Mouse (Mus musculus) hindbrain, embryonic 15.5 days (tissue): Measurements from ENCODE around the gene Herpud1. TPM values are rescaled to one million over a fixed set of nuclear protein-coding genes. Genes with fewer than 3 reads are reported as not detected.
A peak's percentile ranks its signal among the peaks of the same experiment; 100 is the strongest.

ENCODE experiments used
- ATAC-seq: fragments of 200-750 bp; cut with Nextera tagmentation; 2 replicates; pipeline ENCODE4 v1.8.0; 2017; ENCODE audit warnings: low read depth, moderate number of reproducible peaks, moderate TSS enrichment; ENCODE audit not compliant: low FRiP score
- H3K27ac ChIP-seq: fragments of 300-500 bp; sonication (generic); replicated peaks from 2 replicates; pipeline ENCODE4 v1.5.1; 2015; ENCODE audit warnings: mild to moderate bottlenecking, inconsistent platforms
- H3K27me3 ChIP-seq: fragments of 300-500 bp; sonication (generic); 2 replicates; pipeline ENCODE4 v1.6.1; 2015; ENCODE audit warnings: control low read depth, inconsistent platforms
- H3K36me3 ChIP-seq: fragments of 300-500 bp; sonication (generic); 2 replicates; pipeline ENCODE4 v1.6.1; 2015; ENCODE audit warnings: control low read depth, inconsistent platforms
- H3K4me1 ChIP-seq: fragments of 300-500 bp; sonication (generic); replicated peaks from 2 replicates; pipeline ENCODE4 v1.6.1; 2015; ENCODE audit warnings: control low read depth, inconsistent platforms
- H3K4me2 ChIP-seq: fragments of 300-500 bp; sonication (generic); 2 replicates; pipeline ENCODE4 v1.6.1; 2015; ENCODE audit warnings: moderate library complexity, mild to moderate bottlenecking, inconsistent platforms
- H3K4me3 ChIP-seq: fragments of 300-500 bp; sonication (generic); 2 replicates; pipeline ENCODE4 v1.5.1; 2015; ENCODE audit warnings: mild to moderate bottlenecking, inconsistent platforms
- H3K9ac ChIP-seq: fragments of 300-500 bp; sonication (generic); 2 replicates; pipeline ENCODE4 v1.6.1; 2015; ENCODE audit warnings: inconsistent platforms
- H3K9me3 ChIP-seq: fragments of 300-500 bp; sonication (generic); 2 replicates; pipeline ENCODE4 v1.6.1; 2016; ENCODE audit warnings: control low read depth, inconsistent platforms
- WGBS: fragments of 180-500 bp; shearing (Covaris S2); methylation state at CpG from one replicate; pipeline ENCODE4 v1.1.7; 2015; 5-methylcytosine and 5-hydroxymethylcytosine counted together
- polyA plus RNA-seq: library from polyadenylated mRNA; unstranded; fragments of >200 nt; fragmentation: Nextera tagmentation; extraction: Ambion mirVana; gene quantifications from 2 replicates; pipeline ENCODE4 v1.2.1, GENCODE M21; 2015

Herpud1 gene
- polyA plus RNA-seq, 1 experiment from 2014 or later, result 72.2 TPM

DNA sequence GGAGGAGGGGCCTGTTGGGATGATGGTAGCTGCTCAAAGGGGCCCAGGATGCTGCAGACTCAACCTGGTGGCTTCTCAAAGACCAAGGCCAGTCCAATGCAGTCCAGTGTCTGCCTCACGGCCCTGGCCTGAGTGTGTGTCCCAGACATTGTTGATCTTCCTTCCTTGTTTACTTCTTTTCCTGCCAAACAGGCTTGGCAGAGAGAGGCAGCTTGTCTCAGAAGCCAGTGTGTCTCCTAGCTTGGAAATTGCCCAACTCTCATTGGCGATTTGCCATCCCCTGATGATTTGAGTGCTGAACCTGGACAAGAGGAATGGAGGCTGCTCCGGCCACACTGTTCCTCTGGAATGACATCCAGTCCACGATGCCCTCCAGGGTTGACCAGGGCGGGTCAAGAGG, 27.7 kb upstream of the Herpud1 start:
- WGBS, result 63% methylated on average over 5 of the region's 5 CpGs
- Histone ChIP-seq H3K9ac (no peak overlapping the region), H3K9me3 (no peaks in the 10 kb centered on the region), H3K4me2 (no peak overlapping the region), H3K27ac (no peak overlapping the region), H3K27me3 (no peaks in the 10 kb centered on the region), H3K4me1 (0 out of 2 replicates have a peak, but pooled peaks cover 3% of the 10 kb centered on the region), H3K4me3 (no peak overlapping the region), H3K36me3 (no peaks in the 10 kb centered on the region)
- 0 out of 2 replicates have a peak, but pooled peaks have one; percentile 42 for ATAC-seq

DNA sequence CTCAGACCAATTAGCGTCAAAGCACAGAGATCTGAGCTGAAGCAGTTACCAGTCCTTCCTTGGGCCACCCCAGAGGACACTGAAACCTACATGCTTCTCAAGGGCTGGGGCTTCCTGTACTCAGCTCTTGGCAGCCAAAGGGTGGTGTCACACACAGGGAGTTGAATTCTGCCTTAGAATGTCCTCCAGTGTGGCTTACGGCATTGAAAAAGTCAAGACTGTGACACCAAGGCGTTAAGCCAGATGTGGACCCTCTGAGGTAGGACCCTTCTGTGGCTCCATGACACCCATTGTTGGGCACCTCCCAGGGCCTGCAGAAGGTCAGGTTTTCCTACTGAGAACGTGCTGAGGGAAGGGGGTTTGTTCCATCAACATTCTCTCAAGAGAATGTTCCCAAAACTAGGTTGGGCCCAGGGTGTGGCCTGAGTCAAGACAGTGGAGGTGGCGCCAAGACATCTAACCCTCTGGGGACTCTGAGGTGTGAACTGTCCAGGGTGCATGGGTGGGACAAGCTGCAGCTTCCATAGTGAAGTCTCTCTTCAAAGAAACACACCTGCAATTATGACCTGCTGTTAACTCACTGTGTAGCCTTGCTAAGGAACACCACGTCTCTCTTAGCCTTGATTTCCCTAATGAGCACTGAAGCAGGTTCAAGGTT, 24.3 kb upstream of the Herpud1 start:
- Histone ChIP-seq H3K9me3 (no peaks in the 10 kb centered on the region), H3K27ac (no peak overlapping the region), H3K4me2 (no peak overlapping the region), H3K36me3 (no peaks in the 10 kb centered on the region), H3K9ac (no peak overlapping the region), H3K4me3 (no peak overlapping the region), H3K4me1 (0 out of 2 replicates have a peak, but pooled peaks cover 3% of the 10 kb centered on the region), H3K27me3 (no peaks in the 10 kb centered on the region)
- no peak for ATAC-seq
- 84% methylated on average over 6 of the region's 6 CpGs for WGBS

DNA sequence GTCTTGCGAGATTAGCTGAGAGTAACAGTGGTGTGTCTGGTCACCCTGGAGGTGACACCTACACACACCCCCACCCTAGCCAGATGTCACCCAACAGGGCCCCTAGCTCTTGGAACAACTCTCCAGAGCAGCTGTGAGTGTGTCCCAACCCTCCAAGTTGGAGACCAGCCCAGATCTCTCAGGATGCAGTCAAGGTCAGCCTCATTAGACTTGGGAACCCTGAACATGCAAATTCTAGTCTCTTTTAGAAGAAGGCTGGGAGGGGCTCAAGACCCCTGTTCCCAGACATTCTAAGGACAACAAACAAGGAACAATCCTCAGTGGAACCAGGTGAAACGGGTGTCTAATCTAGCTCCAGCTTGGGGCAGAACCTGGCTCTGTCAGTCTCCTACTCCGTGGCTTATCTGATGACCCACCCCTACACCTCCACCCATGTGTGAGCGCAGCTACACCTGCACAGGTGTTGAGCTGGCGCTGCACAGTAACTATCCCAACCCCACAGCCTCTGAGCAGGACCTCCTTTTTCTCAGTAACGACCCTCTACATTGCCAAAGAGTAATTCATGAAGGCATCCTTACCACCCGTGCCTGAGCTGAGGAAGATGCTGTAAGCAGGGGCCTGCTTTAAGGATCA, 23.5 kb upstream of the Herpud1 start:
- Histone ChIP-seq H3K27me3 (no peaks in the 10 kb centered on the region), H3K4me2 (no peak overlapping the region), H3K4me1 (0 out of 2 replicates have a peak, but pooled peaks cover 3% of the 10 kb centered on the region), H3K9ac (no peak overlapping the region), H3K27ac (no peak overlapping the region), H3K4me3 (no peak overlapping the region), H3K36me3 (no peaks in the 10 kb centered on the region), H3K9me3 (no peaks in the 10 kb centered on the region)
- no peak for ATAC-seq
- 82% methylated on average over 7 of the region's 7 CpGs for WGBS

GRCm38 (mm10) chr8:94363288-94363688, 22.9 kb upstream of the Herpud1 start:
- no peaks in the 10 kb centered on the region for H3K36me3 ChIP-seq
- ATAC-seq, result no peak
- no peak overlapping the region for H3K4me3 ChIP-seq
- H3K27me3 ChIP-seq, result no peaks in the 10 kb centered on the region
- WGBS, result 57% methylated on average over 4 of the region's 4 CpGs
- H3K4me1 ChIP-seq, result 0 out of 2 replicates have a peak, but pooled peaks cover 3% of the 10 kb centered on the region
- H3K4me2 ChIP-seq, result no peak overlapping the region
- H3K27ac ChIP-seq, result no peak overlapping the region
- H3K9me3 ChIP-seq, result no peaks in the 10 kb centered on the region
- H3K9ac ChIP-seq, result no peak overlapping the region

DNA sequence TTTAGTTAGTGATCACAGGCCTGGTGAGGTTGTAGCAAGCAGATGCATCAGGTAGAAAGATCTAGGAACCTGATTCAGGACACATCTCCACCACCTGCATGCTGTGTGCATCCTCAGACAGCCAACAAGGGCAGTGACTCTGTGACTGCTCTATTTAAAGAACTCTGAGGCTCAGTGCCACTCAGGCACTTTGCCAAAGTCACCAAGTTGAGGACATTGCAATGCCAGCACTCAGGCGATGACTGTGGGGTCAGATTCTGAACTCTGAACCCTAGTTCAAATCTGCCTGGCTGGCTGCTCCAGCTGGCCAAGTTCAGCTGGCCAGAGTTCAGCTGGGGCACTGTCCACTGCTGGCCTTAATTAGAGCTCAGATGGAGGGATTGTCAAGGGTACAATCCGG, 22.3 kb upstream of the Herpud1 start:
- Histone ChIP-seq H3K36me3 (no peaks in the 10 kb centered on the region), H3K9ac (no peak overlapping the region), H3K27ac (no peak overlapping the region), H3K4me3 (no peak overlapping the region), H3K4me2 (no peak overlapping the region), H3K9me3 (no peaks in the 10 kb centered on the region), H3K27me3 (no peaks in the 10 kb centered on the region), H3K4me1 (0 out of 2 replicates have a peak, but pooled peaks cover 3% of the 10 kb centered on the region)
- 79% methylated on average over 2 of the region's 2 CpGs for WGBS
- no peak for ATAC-seq

GRCm38 (mm10) chr8:94364686-94365312, 21.4 kb upstream of the Herpud1 start:
- Histone ChIP-seq H3K27me3 (no peaks in the 10 kb centered on the region), H3K4me3 (no peak overlapping the region), H3K4me2 (no peak overlapping the region), H3K36me3 (no peaks in the 10 kb centered on the region), H3K27ac (no peak overlapping the region), H3K4me1 (0 out of 2 replicates have a peak, but pooled peaks cover 3% of the 10 kb centered on the region), H3K9me3 (no peaks in the 10 kb centered on the region), H3K9ac (no peak overlapping the region)
- 94% methylated on average over 6 of the region's 6 CpGs for WGBS
- ATAC-seq, result no peak

DNA sequence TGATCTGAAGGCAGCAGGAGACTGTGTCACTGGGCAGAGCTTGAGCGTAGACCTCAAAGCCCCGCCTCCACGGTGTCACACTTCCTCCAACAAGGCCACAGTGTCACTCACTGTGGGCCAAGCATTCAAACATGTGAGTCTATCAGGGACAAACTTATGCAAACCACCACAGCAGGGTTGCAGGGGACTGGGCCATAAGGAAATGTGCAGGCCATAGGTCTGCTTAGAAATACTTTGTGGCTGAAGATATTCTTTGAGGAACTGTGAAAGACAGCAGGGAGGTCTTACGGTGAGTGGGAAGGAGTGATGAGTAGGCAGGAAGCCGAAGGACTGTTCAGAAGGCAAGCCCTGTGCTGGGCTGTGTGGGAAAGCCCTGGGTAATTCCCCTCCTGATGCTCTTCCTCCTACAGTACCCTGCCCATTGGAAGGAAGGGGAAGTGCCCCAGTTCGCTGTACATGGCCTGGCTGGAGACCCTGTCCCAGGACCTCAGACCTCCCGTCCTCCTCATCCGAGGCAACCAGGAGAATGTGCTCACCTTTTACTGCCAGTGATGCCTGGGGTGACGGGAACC, 20.7 kb upstream of the Herpud1 start:
- no peaks in the 10 kb centered on the region for H3K36me3 ChIP-seq
- no peak overlapping the region for H3K9ac ChIP-seq
- ATAC-seq, result no peak
- H3K27ac ChIP-seq, result no peak overlapping the region
- no peak overlapping the region for H3K4me3 ChIP-seq
- 89% methylated on average over 9 of the region's 9 CpGs for WGBS
- no peaks in the 10 kb centered on the region for H3K9me3 ChIP-seq
- H3K4me2 ChIP-seq, result no peak overlapping the region
- no peaks in the 10 kb centered on the region for H3K27me3 ChIP-seq
- 0 out of 2 replicates have a peak, but pooled peaks cover 3% of the 10 kb centered on the region for H3K4me1 ChIP-seq

- Histone ChIP-seq H3K27me3 (no peaks in the 10 kb centered on the region), H3K4me3 (no peak overlapping the region), H3K27ac (no peak overlapping the region), H3K4me2 (no peak overlapping the region), H3K9me3 (no peaks in the 10 kb centered on the region), H3K36me3 (no peaks in the 10 kb centered on the region), H3K4me1 (no peaks in the 10 kb centered on the region), H3K9ac (no peak overlapping the region)
- WGBS, result 88% methylated on average over 5 of the region's 5 CpGs
- ATAC-seq, result no peak
Observed at GRCm38 (mm10) chr8:94370839-94371238, 15.4 kb upstream of the Herpud1 start.

DNA sequence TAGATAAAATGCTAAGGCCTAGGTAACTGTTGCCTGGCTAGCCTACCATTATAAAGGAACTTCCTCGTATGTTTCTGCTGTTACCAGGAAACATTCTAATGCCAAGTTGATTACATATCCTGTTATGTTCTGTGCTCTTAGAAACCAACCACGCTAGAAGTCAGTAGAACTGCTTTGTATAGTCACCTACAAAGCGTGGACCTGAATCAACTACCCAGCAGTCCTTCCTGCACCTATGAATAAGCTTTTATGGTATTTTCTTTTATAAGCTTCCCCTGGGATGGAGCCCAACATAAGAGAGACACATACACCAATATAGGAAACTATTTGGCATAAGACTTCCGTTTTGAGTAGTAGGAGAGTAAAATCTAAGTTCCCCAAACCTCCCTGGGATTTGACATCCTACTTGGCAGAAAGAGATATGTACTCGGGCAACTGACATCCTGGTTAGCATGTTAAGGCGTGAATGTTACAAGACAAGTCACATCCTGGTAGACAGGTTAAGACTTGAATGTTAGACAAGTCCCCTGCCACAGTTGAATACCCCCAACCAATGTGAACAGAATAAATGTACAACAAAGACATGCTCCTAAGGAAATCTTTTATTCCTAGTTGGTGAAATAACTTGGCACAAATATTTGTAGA, 13.2 kb upstream of the Herpud1 start:
- Histone ChIP-seq H3K4me2 (no peak overlapping the region), H3K4me1 (no peaks in the 10 kb centered on the region), H3K4me3 (no peak overlapping the region), H3K36me3 (no peaks in the 10 kb centered on the region), H3K27me3 (no peaks in the 10 kb centered on the region), H3K9ac (no peak overlapping the region), H3K9me3 (no peaks in the 10 kb centered on the region), H3K27ac (no peak overlapping the region)
- no peak for ATAC-seq
- 81% methylated on average over 6 of the region's 6 CpGs for WGBS

DNA sequence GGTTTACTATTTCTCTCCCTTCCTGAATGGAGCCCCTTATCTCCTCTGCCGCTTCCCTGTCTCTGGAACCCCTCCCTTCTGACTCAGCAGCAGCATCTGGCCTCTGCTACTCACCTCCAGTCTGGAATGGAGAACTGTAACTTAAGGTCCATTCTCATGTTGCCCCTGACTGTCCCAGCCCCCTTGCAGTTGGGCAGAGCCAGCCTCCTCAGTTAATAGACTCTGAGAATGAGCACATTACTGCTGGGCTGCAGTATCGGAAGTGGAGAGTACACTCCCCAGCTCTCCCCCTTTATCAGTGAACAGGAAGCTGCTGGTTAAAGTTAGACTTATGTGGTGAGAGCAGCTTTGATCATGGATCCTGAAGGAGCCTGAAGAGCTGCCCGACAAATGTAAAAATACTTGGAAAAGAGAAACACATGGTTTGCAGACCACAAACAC, 10.7 kb upstream of the Herpud1 start:
- Histone ChIP-seq H3K4me1 (no peaks in the 10 kb centered on the region), H3K27ac (no peak overlapping the region), H3K4me2 (no peak overlapping the region), H3K36me3 (no peaks in the 10 kb centered on the region), H3K27me3 (no peaks in the 10 kb centered on the region), H3K4me3 (no peak overlapping the region), H3K9me3 (no peaks in the 10 kb centered on the region), H3K9ac (no peak overlapping the region)
- 74% methylated on average over 3 of the region's 3 CpGs for WGBS
- no peak for ATAC-seq

DNA sequence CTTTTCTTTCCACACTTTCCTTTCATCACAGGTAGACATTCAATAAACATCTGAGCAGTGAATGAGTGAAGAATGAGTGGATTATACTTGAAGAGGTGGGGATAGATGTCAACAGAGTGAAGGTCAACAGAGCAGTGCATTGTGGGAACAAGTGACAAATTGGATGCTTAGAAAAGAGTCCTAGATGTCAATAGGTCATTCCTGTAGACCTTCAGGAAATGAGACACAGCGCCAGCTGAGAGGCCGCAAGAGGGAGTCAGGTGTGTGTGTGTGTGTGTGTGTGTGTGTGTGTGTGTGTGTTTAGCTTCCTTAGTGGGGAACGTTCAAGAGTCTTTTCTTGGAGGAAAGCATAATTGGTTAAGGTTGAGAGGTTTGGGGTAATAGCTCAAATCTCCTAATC, 10.1 kb upstream of the Herpud1 start:
- no peak overlapping the region for H3K4me2 ChIP-seq
- ATAC-seq, result no peak
- no peaks in the 10 kb centered on the region for H3K4me1 ChIP-seq
- H3K9ac ChIP-seq, result no peak overlapping the region
- H3K27ac ChIP-seq, result no peak overlapping the region
- H3K9me3 ChIP-seq, result no peaks in the 10 kb centered on the region
- no peak overlapping the region for H3K4me3 ChIP-seq
- no peaks in the 10 kb centered on the region for H3K36me3 ChIP-seq
- H3K27me3 ChIP-seq, result no peaks in the 10 kb centered on the region
- WGBS, result 97% methylated on average over 3 of the region's 3 CpGs

- Histone ChIP-seq H3K27me3 (no peaks in the 10 kb centered on the region), H3K9me3 (no peaks in the 10 kb centered on the region), H3K27ac (no peak overlapping the region), H3K9ac (no peak overlapping the region), H3K4me3 (no peak overlapping the region), H3K4me2 (no peak overlapping the region), H3K4me1 (no peaks in the 10 kb centered on the region), H3K36me3 (no peaks in the 10 kb centered on the region)
- WGBS, result 91% methylated on average over 2 of the region's 2 CpGs
- no peak for ATAC-seq
Observed at GRCm38 (mm10) chr8:94376580-94376979, 9.7 kb upstream of the Herpud1 start.
